Mouse (Mus musculus): ENCODE data around the gene Hils1.

DNA sequence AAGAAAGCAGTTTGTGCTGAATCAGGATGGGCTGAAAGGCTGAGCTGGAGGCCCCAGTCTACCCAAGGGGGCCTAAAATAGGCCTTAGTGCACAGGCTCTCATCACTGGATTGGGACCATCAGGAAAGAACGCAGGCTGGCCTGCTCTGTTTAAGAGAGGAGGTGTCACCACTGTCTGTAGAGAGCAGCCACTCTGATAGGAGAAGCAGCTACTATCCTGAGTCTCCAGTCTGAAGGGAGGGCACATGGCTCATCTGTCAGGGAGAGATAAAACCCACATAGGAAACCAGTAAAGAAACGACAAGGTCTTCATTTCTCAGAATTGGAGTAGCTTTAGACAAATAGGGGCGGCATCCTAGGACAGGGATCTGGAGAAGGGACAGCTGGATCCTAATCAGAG, 44.7 kb downstream of the Hils1 start:
- TF ChIP-seq CTCF (IDR thresholded peaks at IDR 0.05; ENCODE audit: low read depth, low read length) (no peak), EP300 (IDR thresholded peaks at IDR 0.05; ENCODE audit: insufficient read depth, low read depth, low read length) (no peak), POLR2A (IDR thresholded peaks at IDR 0.05; ENCODE audit: insufficient read depth, low read length) (no peak)
